In genomic region chr13:73502719-73503118, GRCm38 (mm10) we compare ENCODE assay signal across 11 mouse cellular contexts. TPM values are rescaled to one million over a fixed set of nuclear protein-coding genes. Genes with fewer than 3 reads are reported as not detected.
DNase-seq lines count a peak whose midpoint lies in the region; ATAC-seq and TF ChIP-seq lines count a peak whose summit lies in the region.
"Had no signal": no experiment of that assay in that cellular context is flagged by ENCODE, and none has a peak within 500 bp of the region (broad histone marks: within the 10 kb centered on the region; RNA-seq: fewer than 3 reads in every experiment).

No protein-coding gene starts in this region.

- no peaks in the 10 kb centered on the region for H3K4me1 ChIP-seq in cerebellum, adult 2 months (ENCODE audit: control insufficient read depth, insufficient read depth, low read length)
- H3K4me1 ChIP-seq in lung, embryonic 14.5 days (ENCODE audit: insufficient read depth), result no peaks in the 10 kb centered on the region
- H3K4me1 ChIP-seq: neural tube, embryonic 12.5 days had no signal

- TF ChIP-seq POLR2A in cerebellum, adult 2 months (IDR thresholded peaks at IDR 0.05; ENCODE audit: borderline replicate concordance, insufficient read depth, low read length), result no peak

- TF ChIP-seq CTCF in cerebellum, adult 2 months (IDR thresholded peaks at IDR 0.05; ENCODE audit: borderline replicate concordance, insufficient read depth, low read depth, low read length), result 0 out of 2 replicates have a peak, but pooled peaks have one; percentile 24
- TF ChIP-seq CTCF in lung, embryonic 14.5 days (IDR thresholded peaks at IDR 0.05; ENCODE audit: low read depth), result peak; percentile 28

- no peak for ATAC-seq in lung, embryonic 14.5 days (ENCODE audit: insufficient read depth)
- 0 out of 2 replicates have a peak, but pooled peaks have one; percentile 36 for ATAC-seq in common myeloid progenitor, adult 5-6 weeks (replicated peaks; ENCODE audit: low read depth, poor library complexity, severe bottlenecking)
- no peak for ATAC-seq in erythroid progenitor cell, adult 5-6 weeks (replicated peaks; ENCODE audit: low FRiP score, poor library complexity, severe bottlenecking)

- no peaks in the 10 kb centered on the region for H3K9me3 ChIP-seq in lung, embryonic 14.5 days (ENCODE audit: low read depth, low read length)
- H3K9me3 ChIP-seq: neural tube, embryonic 12.5 days had no signal

- H3K4me3 ChIP-seq in cerebellum, adult 2 months (replicated peaks; ENCODE audit: insufficient read depth, low read depth, low read length), result no peak overlapping the region
- no peak overlapping the region for H3K4me3 ChIP-seq in lung, embryonic 14.5 days (ENCODE audit: low read depth, low read length)
- H3K4me3 ChIP-seq: erythroblast, embryonic 14.5 days; neural tube, embryonic 12.5 days had no signal

- 56% methylated on average over 2 of the region's 2 CpGs for WGBS in cerebellum, adult 2 months
- 64% methylated on average over 2 of the region's 2 CpGs for WGBS in lung, embryonic 14.5 days

- H3K36me3 ChIP-seq in lung, embryonic 14.5 days (ENCODE audit: insufficient read depth), result peaks cover 66% of the 10 kb centered on the region

- H3K27ac ChIP-seq in cerebellum, adult 2 months (ENCODE audit: insufficient read depth, low read length), result no peak overlapping the region
- no peak overlapping the region for H3K27ac ChIP-seq in lung, embryonic 14.5 days (ENCODE audit: low read depth)
- H3K27ac ChIP-seq: neural tube, embryonic 12.5 days had no signal

- H3K9ac ChIP-seq in lung, embryonic 14.5 days, result no peak overlapping the region
- H3K9ac ChIP-seq: neural tube, embryonic 12.5 days had no signal

- no peak for DNase-seq in cerebellum, adult 2 months
- DNase-seq in cerebellum, postnatal 4 days (ENCODE audit: low spot score in 2 of 2), result no peak
- DNase-seq in lung, embryonic 14.5 days, result peak; percentile 56
- DNase-seq in lung, postnatal 25 days (ENCODE audit: low spot score), result no peak
- DNase-seq in retina, postnatal 1 day, result peak; percentile 32
- DNase-seq in urinary bladder, postnatal 25 days (ENCODE audit: low spot score), result no peak

- H3K27me3 ChIP-seq in cerebellum, adult 2 months (ENCODE audit: control insufficient read depth, insufficient read depth, low read length), result no peaks in the 10 kb centered on the region
- H3K27me3 ChIP-seq in lung, embryonic 14.5 days (ENCODE audit: insufficient read depth, low read length), result no peaks in the 10 kb centered on the region
- H3K27me3 ChIP-seq: neural tube, embryonic 12.5 days had no signal

- H3K4me2 ChIP-seq in lung, embryonic 14.5 days, result no peak overlapping the region
- H3K4me2 ChIP-seq: neural tube, embryonic 12.5 days had no signal

RNA-seq across cellular contexts. Expression of gene Slc6a3, which starts 33.8 kb away (rescaled TPM):
- 0.03 and 0.05 TPM in 2 replicates for polyA plus RNA-seq in cerebellum, adult 2 months (2012; rRNA removed)
- 0.14 and 0.24 TPM in 2 replicates for polyA plus RNA-seq in lung, embryonic 14.5 days (2014; fragmentation: Nextera tagmentation; extraction: Ambion mirVana)
- not detected in 2 replicates for total RNA-seq in common myeloid progenitor, adult 5-6 weeks (2017)
- total RNA-seq in erythroid progenitor cell, adult 5-6 weeks (2015; ENCODE audit: low replicate concordance), result not detected in 2 replicates
- total RNA-seq in erythroid progenitor cell, adult 5-6 weeks (2017; ENCODE audit: low replicate concordance), result 1.0 TPM in 1 of 2 replicates, not detected in the other
- polyA plus RNA-seq: C2C12; erythroblast, embryonic 14.5 days had no signal

RNA-seq across cellular contexts. Expression of gene Lpcat1, which starts 35.7 kb away (rescaled TPM):
- polyA plus RNA-seq in cerebellum, adult 2 months (2012; rRNA removed), result 38.4 and 38.8 TPM in 2 replicates
- polyA plus RNA-seq in lung, embryonic 14.5 days (2014; fragmentation: Nextera tagmentation; extraction: Ambion mirVana), result 81.8 and 85.3 TPM in 2 replicates
- 14.2 and 18.7 TPM in 2 replicates for total RNA-seq in common myeloid progenitor, adult 5-6 weeks (2017)
- total RNA-seq in erythroid progenitor cell, adult 5-6 weeks (2015; ENCODE audit: low replicate concordance), result 241 and 302 TPM in 2 replicates
- 359 and 488 TPM in 2 replicates for total RNA-seq in erythroid progenitor cell, adult 5-6 weeks (2017; ENCODE audit: low replicate concordance)

Comparison
In these comparisons a context has a peak if more than half of its experiments do, and no peak if none do; other contexts are left out.
1. DNase-seq: peak in lung, embryonic 14.5 days (single experiment) and retina, postnatal 1 day (single experiment); none in cerebellum, adult 2 months (0 of 2), cerebellum, postnatal 4 days (0 of 2), lung, postnatal 25 days (single experiment) and urinary bladder, postnatal 25 days (single experiment).
2. RNA of gene Lpcat1, which starts 35.7 kb away (total RNA-seq): 241 to 488 TPM in erythroid progenitor cell, adult 5-6 weeks; 14.2 to 18.7 TPM in common myeloid progenitor, adult 5-6 weeks; every median in the first group is over 10 times any median in the second.